Mouse (Mus musculus) ES-Bruce4 (cell line): ENCODE measurements around the gene Fmnl1.

ENCODE experiments used
- CTCF ChIP-seq: IDR thresholded peaks from one replicate; pipeline ENCODE4 v1.8.1; 2011; ENCODE audit warnings: low read depth, low read length
- EP300 ChIP-seq: IDR thresholded peaks from 2 replicates; pipeline ENCODE4 v1.6.1; 2011; ENCODE audit warnings: low read depth, low read length; ENCODE audit not compliant: insufficient read depth
- POLR2A ChIP-seq: IDR thresholded peaks from one replicate; pipeline ENCODE4 v1.8.1; 2011; ENCODE audit warnings: low read length; ENCODE audit not compliant: insufficient read depth

GRCm38 (mm10) chr11:103198911-103199803 is 28.2 kb downstream of the Fmnl1 start:
- TF ChIP-seq CTCF (no peak), POLR2A (peak; percentile 37), EP300 (no peak)
